Mouse (Mus musculus) spleen, adult 2 months (tissue): ENCODE data around the gene Tnfrsf9. TPM values are rescaled to one million over a fixed set of nuclear protein-coding genes. Genes with fewer than 3 reads are reported as not detected.
"Not testable (repeated sequence)": the region's sequence is repeated elsewhere in the genome, so short reads cannot be mapped to it uniquely, and the experiment has no call there.

Experiments used
- DNase-seq, 2 experiments: peaks; one replicate each; pipeline versions ENCODE4 v3.0.0 to v3.0.0-alpha.2; 2012 to 2021; ENCODE audit warnings: low spot score in 2 of 2, low read depth in 1 of 2
- H3K27ac ChIP-seq: fragments of 200-500 bp; 2 replicates; pipeline ENCODE4 v1.5.1; 2012; ENCODE audit warnings: low read length, inconsistent platforms; ENCODE audit not compliant: insufficient read depth
- H3K27me3 ChIP-seq: fragments of 200-500 bp; 2 replicates; pipeline ENCODE4 v1.6.1; 2012; ENCODE audit warnings: mild to moderate bottlenecking, moderate library complexity, low read length, inconsistent platforms; ENCODE audit not compliant: control insufficient read depth, insufficient read depth
- H3K36me3 ChIP-seq: fragments of 200-500 bp; 2 replicates; pipeline ENCODE4 v1.6.1; 2012; ENCODE audit warnings: mild to moderate bottlenecking, low read length, inconsistent platforms; ENCODE audit not compliant: control insufficient read depth, insufficient read depth
- H3K4me1 ChIP-seq: fragments of 200-500 bp; 2 replicates; pipeline ENCODE4 v1.6.1; 2011; ENCODE audit warnings: inconsistent platforms; ENCODE audit not compliant: control insufficient read depth, insufficient read depth, insufficient read length
- H3K4me3 ChIP-seq: fragments of 200-500 bp; 2 replicates; pipeline ENCODE4 v1.5.1; 2011; ENCODE audit warnings: mild to moderate bottlenecking, inconsistent platforms; ENCODE audit not compliant: insufficient read depth, insufficient read length; ENCODE audit errors: extremely low read depth
- CTCF ChIP-seq: fragments of 200-500 bp; IDR thresholded peaks from 2 replicates; pipeline ENCODE4 v1.5.1; 2011; ENCODE audit warnings: mild to moderate bottlenecking, inconsistent platforms; ENCODE audit not compliant: insufficient read depth, insufficient read length, insufficient replicate concordance; ENCODE audit errors: extremely low read depth
- POLR2A ChIP-seq: fragments of 200-500 bp; IDR thresholded peaks from 2 replicates; pipeline ENCODE4 v1.6.1; 2011; ENCODE audit warnings: low read depth, low read length, inconsistent platforms
- WGBS: fragments of 180-500 bp; shearing (Covaris S2); methylation state at CpG from one replicate; pipeline ENCODE4 v1.1.7; 2018; 5-methylcytosine and 5-hydroxymethylcytosine counted together
- polyA plus RNA-seq: library from polyadenylated mRNA; depleted of rRNA; stranded (reverse); fragments of >200 nt; gene quantifications from 2 replicates; pipeline ENCODE4 v1.2.3, GENCODE M21; 2012

Tnfrsf9 gene
- polyA plus RNA-seq, 1 experiment = 2.2 TPM

GRCm38 (mm10) chr4:150903091-150903742, 11.1 kb upstream of the Tnfrsf9 start:
- Histone ChIP-seq H3K36me3 (peaks cover 31% of the 10 kb centered on the region), H3K4me3 (no peak overlapping the region), H3K27ac (no peak overlapping the region), H3K27me3 (no peaks in the 10 kb centered on the region), H3K4me1 (no peaks in the 10 kb centered on the region)
- TF ChIP-seq POLR2A (no peak), CTCF (no peak)
- no peak for DNase-seq
- 92% methylated on average over 14 of the region's 14 CpGs for WGBS

- H3K36me3 ChIP-seq = peaks cover 23% of the 10 kb centered on the region
- no peak overlapping the region for H3K27ac ChIP-seq
- WGBS = 95% methylated on average over 8 of the region's 8 CpGs
- no peak for DNase-seq
- TF ChIP-seq POLR2A (no peak), CTCF (no peak)
- no peak overlapping the region for H3K4me3 ChIP-seq
- peaks cover 4% of the 10 kb centered on the region; the same call in 1 of the 2 replicates for H3K4me1 ChIP-seq
- H3K27me3 ChIP-seq = no peaks in the 10 kb centered on the region
Observed at GRCm38 (mm10) chr4:150907099-150907498, 7.3 kb upstream of the Tnfrsf9 start.

GRCm38 (mm10) chr4:150908512-150908911, 5.8 kb upstream of the Tnfrsf9 start:
- H3K4me1 ChIP-seq, H3K27me3 ChIP-seq, H3K27ac ChIP-seq, H3K4me3 ChIP-seq, DNase-seq: not testable (repeated sequence)
- H3K36me3 ChIP-seq = peaks cover 18% of the 10 kb centered on the region
- WGBS = 76% methylated on average over 5 of the region's 5 CpGs

GRCm38 (mm10) chr4:150909451-150910156, 4.8 kb upstream of the Tnfrsf9 start:
- peak; percentile 95 to 99 for DNase-seq
- WGBS = under 1% methylated on average over 56 of the region's 56 CpGs
- Histone ChIP-seq H3K4me3 (peak overlapping the region; percentile 82), H3K27me3 (no peaks in the 10 kb centered on the region), H3K36me3 (peaks cover 12% of the 10 kb centered on the region), H3K4me1 (peaks cover 9% of the 10 kb centered on the region; the same call in 1 of the 2 replicates), H3K27ac (peak overlapping the region; percentile 81)
- peak; percentile 72 for TF ChIP-seq POLR2A
- TF ChIP-seq CTCF = 0 out of 2 replicates have a peak, but pooled peaks have one; percentile 7

GRCm38 (mm10) chr4:150910164-150910951, 4.0 kb upstream of the Tnfrsf9 start:
- WGBS = 90% methylated on average over 19 of the region's 19 CpGs
- peaks cover 14% of the 10 kb centered on the region; the same call in 1 of the 2 replicates for H3K4me1 ChIP-seq
- H3K36me3 ChIP-seq = peaks cover 8% of the 10 kb centered on the region
- TF ChIP-seq CTCF = no peak
- no peak for TF ChIP-seq POLR2A
- H3K27me3 ChIP-seq = no peaks in the 10 kb centered on the region
- H3K4me3 ChIP-seq = no peak overlapping the region
- no peak for DNase-seq
- H3K27ac ChIP-seq = peak overlapping the region; percentile 73

GRCm38 (mm10) chr4:150913743-150914142, 619 bp upstream of the Tnfrsf9 start:
- peak overlapping the region; percentile 94 for H3K27ac ChIP-seq
- H3K36me3 ChIP-seq = no peaks in the 10 kb centered on the region
- H3K27me3 ChIP-seq = no peaks in the 10 kb centered on the region
- H3K4me3 ChIP-seq = peak overlapping the region; percentile 77
- WGBS = 12% methylated on average over 12 of the region's 12 CpGs
- peaks cover 14% of the 10 kb centered on the region; the same call in 1 of the 2 replicates for H3K4me1 ChIP-seq
- TF ChIP-seq POLR2A (no peak), CTCF (no peak)
- DNase-seq = no peak
